Mouse (Mus musculus) natural killer cell, adult 2 months (primary cell): ENCODE measurements around the gene Prpf40a.

ENCODE experiments used
- DNase-seq, 2 experiments: peaks; one replicate each; pipeline ENCODE4 v3.0.0; 2022; ENCODE audit warnings: low spot score in 2 of 2

The Prpf40a gene

GRCm38 (mm10) chr2:53106056-53106455 lies 85.0 kb downstream of the Prpf40a start:
- DNase-seq, result no peak

GRCm38 (mm10) chr2:53105408-53105807 lies 85.7 kb downstream of the Prpf40a start:
- no peak for DNase-seq

- DNase-seq, result no peak
Measured at GRCm38 (mm10) chr2:53102901-53103300, 88.2 kb downstream of the Prpf40a start.

GRCm38 (mm10) chr2:53101885-53102740 lies 89.0 kb downstream of the Prpf40a start:
- DNase-seq, result no peak

- DNase-seq, result no peak
Measured at GRCm38 (mm10) chr2:53100093-53100492, 91.0 kb downstream of the Prpf40a start.

- DNase-seq, result no peak
Measured at GRCm38 (mm10) chr2:53095489-53095888, 95.6 kb downstream of the Prpf40a start.

GRCm38 (mm10) chr2:53095031-53095430 lies 96.1 kb downstream of the Prpf40a start:
- DNase-seq, result no peak

GRCm38 (mm10) chr2:53088744-53089143 lies 102.3 kb downstream of the Prpf40a start:
- DNase-seq, result no peak

GRCm38 (mm10) chr2:53085617-53086202 lies 105.4 kb downstream of the Prpf40a start:
- DNase-seq, result peak in 1 of 2 experiments; percentile 11
